Mouse (Mus musculus) heart, postnatal 14 days (tissue): Measurements from ENCODE around the gene Tex46. TPM values are rescaled to one million over a fixed set of nuclear protein-coding genes. Genes with fewer than 3 reads are reported as not detected.

Experiments used
- microRNA-seq, 2 experiments: library from miRNA; unstranded; fragments of <30 nt; microRNA quantifications; one replicate each; pipeline ENCODE4 v1.2.0; 2021 to 2022
- total RNA-seq, 2 experiments: library from RNA; stranded (reverse); gene quantifications; 2 replicates each; pipeline ENCODE4 v1.2.3; 2021

Tex46 gene
- total RNA-seq, 2 experiments from 2014 or later, result not detected

Small RNAs within 50 kb of the gene (microRNA-seq; reads per million reads assigned to microRNA genes)
- 0 reads per million in 2 experiments for gene Gm22180

Other genes starting within 250 kb of the Tex46 start
- gene Htr1d, start 186.9 kb upstream of the Tex46 start, total RNA-seq, result not detected
- under 1 TPM; 0.41 to 0.79 TPM for gene 6030445D17Rik, start 148.2 kb upstream of the Tex46 start, total RNA-seq
- 10 to 100 TPM; 55.7 to 57.1 TPM for gene Luzp1, start 140.7 kb upstream of the Tex46 start, total RNA-seq
- 10 to 100 TPM; 33.5 to 37.6 TPM for gene Kdm1a, start 7.7 kb upstream of the Tex46 start, total RNA-seq
- not detected for gene Lactbl1, start 12.2 kb downstream of the Tex46 start, total RNA-seq
- gene Ephb2, start 225.6 kb downstream of the Tex46 start, total RNA-seq, result 1 to 10 TPM in 1 of 2 experiments, under 1 TPM in 1; 0.81 to 1.1 TPM